Mouse (Mus musculus): ENCODE data around the gene Slc27a4. TPM values are rescaled to one million over a fixed set of nuclear protein-coding genes. Genes with fewer than 3 reads are reported as not detected.

Slc27a4 gene
- polyA plus RNA-seq, 1 experiment from 2014 or later = 20.8 TPM

- no peaks in the 10 kb centered on the region for H3K36me3 ChIP-seq (ENCODE audit: control insufficient read depth, insufficient read depth, low read length)
- peak overlapping the region; percentile 80 for H3K27ac ChIP-seq (ENCODE audit: low read depth, low read length)
- peaks cover 55% of the 10 kb centered on the region for H3K4me1 ChIP-seq (ENCODE audit: control insufficient read depth, insufficient read depth, low read length)
- H3K4me3 ChIP-seq (ENCODE audit: low read depth, low read length) = no peak overlapping the region
- no peaks in the 10 kb centered on the region for H3K9me3 ChIP-seq (ENCODE audit: control insufficient read depth, low read length)
- H3K27me3 ChIP-seq (ENCODE audit: control insufficient read depth, insufficient read depth, low read length) = peaks cover 16% of the 10 kb centered on the region
- DNase-seq (ENCODE audit: low spot score) (no peak), ATAC-seq (ENCODE audit: insufficient read depth, low FRiP score, low TSS enrichment) (no peak)
- no peak overlapping the region for H3K4me2 ChIP-seq (ENCODE audit: low read depth)
- WGBS = 52% methylated on average over 8 of the region's 8 CpGs
- no peak overlapping the region for H3K9ac ChIP-seq (ENCODE audit: low read length)
Observed at GRCm38 (mm10) chr2:29849041-29849440, 46.6 kb downstream of the Slc27a4 start.

GRCm38 (mm10) chr2:29849841-29850480 is 47.5 kb downstream of the Slc27a4 start:
- H3K9ac ChIP-seq (ENCODE audit: low read length) = peak overlapping the region; percentile 18; the same call in 1 of the 2 replicates
- no peak overlapping the region for H3K4me3 ChIP-seq (ENCODE audit: low read depth, low read length)
- WGBS = 29% methylated on average over 5 of the region's 5 CpGs
- peaks cover 9% of the 10 kb centered on the region for H3K27me3 ChIP-seq (ENCODE audit: control insufficient read depth, insufficient read depth, low read length)
- DNase-seq (ENCODE audit: low spot score) (peak; percentile 52), ATAC-seq (ENCODE audit: insufficient read depth, low FRiP score, low TSS enrichment) (peak; percentile 10; the same call in 1 of the 2 replicates)
- H3K9me3 ChIP-seq (ENCODE audit: control insufficient read depth, low read length) = no peaks in the 10 kb centered on the region
- H3K27ac ChIP-seq (ENCODE audit: low read depth, low read length) = peak overlapping the region; percentile 80
- no peak overlapping the region for H3K4me2 ChIP-seq (ENCODE audit: low read depth)
- peaks cover 49% of the 10 kb centered on the region for H3K4me1 ChIP-seq (ENCODE audit: control insufficient read depth, insufficient read depth, low read length)
- H3K36me3 ChIP-seq (ENCODE audit: control insufficient read depth, insufficient read depth, low read length) = no peaks in the 10 kb centered on the region

GRCm38 (mm10) chr2:29852957-29853485 is 50.6 kb downstream of the Slc27a4 start:
- H3K36me3 ChIP-seq (ENCODE audit: control insufficient read depth, insufficient read depth, low read length) = no peaks in the 10 kb centered on the region
- no peak overlapping the region for H3K4me2 ChIP-seq (ENCODE audit: low read depth)
- no peaks in the 10 kb centered on the region for H3K27me3 ChIP-seq (ENCODE audit: control insufficient read depth, insufficient read depth, low read length)
- ATAC-seq (ENCODE audit: insufficient read depth, low FRiP score, low TSS enrichment) (no peak), DNase-seq (ENCODE audit: low spot score) (peak; percentile 56)
- peaks cover 55% of the 10 kb centered on the region for H3K4me1 ChIP-seq (ENCODE audit: control insufficient read depth, insufficient read depth, low read length)
- no peaks in the 10 kb centered on the region for H3K9me3 ChIP-seq (ENCODE audit: control insufficient read depth, low read length)
- peak overlapping the region; percentile 19 for H3K9ac ChIP-seq (ENCODE audit: low read length)
- no peak overlapping the region for H3K4me3 ChIP-seq (ENCODE audit: low read depth, low read length)
- H3K27ac ChIP-seq (ENCODE audit: low read depth, low read length) = peak overlapping the region; percentile 90
- 31% methylated on average over 4 of the region's 4 CpGs for WGBS

GRCm38 (mm10) chr2:29853736-29854135 is 51.3 kb downstream of the Slc27a4 start:
- peak overlapping the region; percentile 90 for H3K27ac ChIP-seq (ENCODE audit: low read depth, low read length)
- no peaks in the 10 kb centered on the region for H3K36me3 ChIP-seq (ENCODE audit: control insufficient read depth, insufficient read depth, low read length)
- peaks cover 59% of the 10 kb centered on the region for H3K4me1 ChIP-seq (ENCODE audit: control insufficient read depth, insufficient read depth, low read length)

GRCm38 (mm10) chr2:29855585-29856210 is 53.3 kb downstream of the Slc27a4 start:
- ATAC-seq (ENCODE audit: insufficient read depth, low FRiP score, low TSS enrichment) = 0 out of 2 replicates have a peak, but pooled peaks have one; percentile 30
- WGBS = 24% methylated on average over 10 of the region's 10 CpGs
- Histone ChIP-seq H3K9me3 (ENCODE audit: control insufficient read depth, low read length) (no peaks in the 10 kb centered on the region), H3K9ac (ENCODE audit: low read length) (peak overlapping the region; percentile 49; the same call in 1 of the 2 replicates), H3K4me1 (ENCODE audit: control insufficient read depth, insufficient read depth, low read length) (peaks cover 44% of the 10 kb centered on the region), H3K4me3 (ENCODE audit: low read depth, low read length) (no peak overlapping the region), H3K27me3 (ENCODE audit: control insufficient read depth, insufficient read depth, low read length) (no peaks in the 10 kb centered on the region), H3K27ac (ENCODE audit: low read depth, low read length) (peak overlapping the region; percentile 95), H3K4me2 (ENCODE audit: low read depth) (peak overlapping the region; percentile 0; the same call in 1 of the 2 replicates), H3K36me3 (ENCODE audit: control insufficient read depth, insufficient read depth, low read length) (no peaks in the 10 kb centered on the region)
- peak; percentile 54 for DNase-seq (ENCODE audit: low spot score)

More at GRCm38 (mm10) chr2:29853736-29854135, 51.3 kb downstream of the Slc27a4 start:
- WGBS = 41% methylated on average over 5 of the region's 5 CpGs
- ATAC-seq (ENCODE audit: insufficient read depth, low FRiP score, low TSS enrichment) = no peak
- Histone ChIP-seq H3K9ac (ENCODE audit: low read length) (no peak overlapping the region), H3K4me3 (ENCODE audit: low read depth, low read length) (no peak overlapping the region), H3K27me3 (ENCODE audit: control insufficient read depth, insufficient read depth, low read length) (no peaks in the 10 kb centered on the region), H3K4me2 (ENCODE audit: low read depth) (no peak overlapping the region), H3K9me3 (ENCODE audit: control insufficient read depth, low read length) (no peaks in the 10 kb centered on the region)
- DNase-seq (ENCODE audit: low spot score) = no peak

- peak overlapping the region; percentile 95 for H3K27ac ChIP-seq (ENCODE audit: low read depth, low read length)
- 4% methylated on average over 19 of the region's 19 CpGs for WGBS
- peaks cover 42% of the 10 kb centered on the region for H3K4me1 ChIP-seq (ENCODE audit: control insufficient read depth, insufficient read depth, low read length)
- DNase-seq (ENCODE audit: low spot score) = peak; percentile 84
- no peaks in the 10 kb centered on the region for H3K27me3 ChIP-seq (ENCODE audit: control insufficient read depth, insufficient read depth, low read length)
- peak overlapping the region; percentile 49 for H3K9ac ChIP-seq (ENCODE audit: low read length)
- H3K36me3 ChIP-seq (ENCODE audit: control insufficient read depth, insufficient read depth, low read length) = no peaks in the 10 kb centered on the region
- H3K4me3 ChIP-seq (ENCODE audit: low read depth, low read length) = no peak overlapping the region
- H3K9me3 ChIP-seq (ENCODE audit: control insufficient read depth, low read length) = no peaks in the 10 kb centered on the region
- ATAC-seq (ENCODE audit: insufficient read depth, low FRiP score, low TSS enrichment) = peak; percentile 77
- peak overlapping the region; percentile 6 for H3K4me2 ChIP-seq (ENCODE audit: low read depth)
Observed at GRCm38 (mm10) chr2:29856451-29857260, 54.2 kb downstream of the Slc27a4 start.

- no peaks in the 10 kb centered on the region for H3K36me3 ChIP-seq (ENCODE audit: control insufficient read depth, insufficient read depth, low read length)
- DNase-seq (ENCODE audit: low spot score) (no peak), ATAC-seq (ENCODE audit: insufficient read depth, low FRiP score, low TSS enrichment) (no peak)
- 24% methylated on average over 2 of the region's 2 CpGs for WGBS
- no peaks in the 10 kb centered on the region for H3K27me3 ChIP-seq (ENCODE audit: control insufficient read depth, insufficient read depth, low read length)
- H3K27ac ChIP-seq (ENCODE audit: low read depth, low read length) = peak overlapping the region; percentile 95
- H3K9me3 ChIP-seq (ENCODE audit: control insufficient read depth, low read length) = no peaks in the 10 kb centered on the region
- H3K4me3 ChIP-seq (ENCODE audit: low read depth, low read length) = no peak overlapping the region
- peaks cover 39% of the 10 kb centered on the region for H3K4me1 ChIP-seq (ENCODE audit: control insufficient read depth, insufficient read depth, low read length)
- peak overlapping the region; percentile 49 for H3K9ac ChIP-seq (ENCODE audit: low read length)
- no peak overlapping the region for H3K4me2 ChIP-seq (ENCODE audit: low read depth)
Observed at GRCm38 (mm10) chr2:29857341-29857740, 54.9 kb downstream of the Slc27a4 start.

GRCm38 (mm10) chr2:29857967-29858366 is 55.5 kb downstream of the Slc27a4 start:
- H3K4me1 ChIP-seq (ENCODE audit: control insufficient read depth, insufficient read depth, low read length) = peaks cover 36% of the 10 kb centered on the region
- 51% methylated on average over 5 of the region's 5 CpGs for WGBS
- ATAC-seq (ENCODE audit: insufficient read depth, low FRiP score, low TSS enrichment) (no peak), DNase-seq (ENCODE audit: low spot score) (no peak)
- no peaks in the 10 kb centered on the region for H3K36me3 ChIP-seq (ENCODE audit: control insufficient read depth, insufficient read depth, low read length)
- no peak overlapping the region for H3K9ac ChIP-seq (ENCODE audit: low read length)
- no peak overlapping the region for H3K4me2 ChIP-seq (ENCODE audit: low read depth)
- no peaks in the 10 kb centered on the region for H3K27me3 ChIP-seq (ENCODE audit: control insufficient read depth, insufficient read depth, low read length)
- H3K9me3 ChIP-seq (ENCODE audit: control insufficient read depth, low read length) = no peaks in the 10 kb centered on the region
- H3K27ac ChIP-seq (ENCODE audit: low read depth, low read length) = peak overlapping the region; percentile 95; the same call in 1 of the 2 replicates
- H3K4me3 ChIP-seq (ENCODE audit: low read depth, low read length) = no peak overlapping the region

Measured in neural tube, embryonic 11.5 days (tissue).